Mouse (Mus musculus): ENCODE measurements around the gene Gemin8.
A peak's percentile ranks its signal among the peaks of the same experiment; 100 is the strongest.

Gemin8 gene

DNA sequence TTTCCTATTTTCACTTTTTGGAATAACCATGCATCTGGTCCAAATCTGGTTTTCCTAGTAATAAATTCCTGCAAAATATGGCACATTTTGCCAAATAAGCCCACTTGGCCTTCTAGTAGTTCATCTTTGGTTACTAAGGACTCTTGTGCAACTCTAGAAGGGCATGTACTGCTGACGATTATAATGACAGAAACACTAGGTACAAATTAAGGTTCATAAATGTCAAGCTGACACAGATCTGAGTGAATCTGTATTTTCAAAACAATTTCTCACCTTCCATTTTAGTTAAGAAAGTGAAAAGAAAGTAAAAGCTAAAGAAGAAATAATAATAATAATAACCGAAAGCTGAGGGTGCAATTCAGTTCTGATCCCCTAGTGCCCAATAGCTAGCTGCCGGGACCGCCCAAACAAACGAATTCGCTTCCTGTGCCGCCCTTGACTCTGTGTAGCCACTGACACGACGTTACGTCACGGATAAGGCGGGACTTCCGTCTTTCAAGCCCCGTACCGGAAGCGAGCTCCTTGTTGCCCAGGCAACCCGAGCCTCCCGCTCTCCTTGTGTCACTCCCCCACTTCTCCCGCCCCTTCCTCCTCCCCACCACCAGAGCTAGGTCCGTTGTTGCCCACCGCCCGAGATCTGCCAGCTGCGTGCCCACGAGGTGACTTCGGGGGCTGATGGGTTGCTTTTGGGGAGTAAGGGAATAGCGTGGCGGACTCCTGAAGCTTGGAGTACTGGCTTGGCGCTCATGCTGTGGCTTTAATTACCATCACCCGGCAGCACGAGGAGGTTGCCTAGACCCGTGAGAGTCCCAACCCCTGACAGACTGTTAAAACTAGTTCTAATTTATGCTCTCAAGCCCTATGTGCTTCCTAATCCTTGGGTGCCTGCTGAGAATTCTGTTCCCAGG is at the start of gene Gemin8:
Gene Gemin8 (plus strand): TSS at position 563 of the 908 bp plus-strand sequence.
- peak; percentile 89 for DNase-seq (ENCODE audit: low spot score)

DNA sequence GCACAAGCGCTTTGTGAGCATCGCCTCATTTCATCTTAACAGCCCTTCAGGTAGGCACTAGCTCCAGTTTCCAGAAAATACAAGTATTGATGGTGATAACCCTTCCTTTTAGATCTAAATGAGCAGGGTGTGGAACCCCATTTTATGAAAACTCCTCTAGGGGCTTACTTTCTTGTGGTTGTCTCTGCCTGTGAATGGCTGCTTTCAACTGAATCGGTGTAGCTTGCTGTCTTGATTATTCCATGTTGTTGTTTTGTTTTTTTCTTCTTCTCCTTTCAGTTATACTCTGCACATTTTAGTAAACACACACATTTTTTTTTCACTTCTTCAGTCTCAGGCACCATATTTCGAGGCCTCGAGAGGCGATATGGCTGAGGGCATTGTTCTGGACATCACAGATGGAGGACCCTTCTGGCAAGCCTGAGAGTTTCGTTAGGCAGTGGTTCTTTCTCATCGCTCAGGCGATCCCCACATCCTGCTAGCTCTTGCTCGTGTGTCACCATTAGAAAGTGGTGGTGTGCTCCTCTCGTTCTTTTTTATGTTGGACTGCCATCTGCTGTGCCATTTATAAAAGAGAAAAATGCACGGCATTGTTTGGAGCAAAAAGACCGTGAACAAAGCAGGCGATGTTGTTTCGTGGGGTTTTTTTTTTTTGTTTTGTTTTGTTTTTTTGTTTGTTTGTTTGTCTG is 23.0 kb upstream of the Gemin8 start:
- DNase-seq (ENCODE audit: low spot score) = no peak

DNA sequence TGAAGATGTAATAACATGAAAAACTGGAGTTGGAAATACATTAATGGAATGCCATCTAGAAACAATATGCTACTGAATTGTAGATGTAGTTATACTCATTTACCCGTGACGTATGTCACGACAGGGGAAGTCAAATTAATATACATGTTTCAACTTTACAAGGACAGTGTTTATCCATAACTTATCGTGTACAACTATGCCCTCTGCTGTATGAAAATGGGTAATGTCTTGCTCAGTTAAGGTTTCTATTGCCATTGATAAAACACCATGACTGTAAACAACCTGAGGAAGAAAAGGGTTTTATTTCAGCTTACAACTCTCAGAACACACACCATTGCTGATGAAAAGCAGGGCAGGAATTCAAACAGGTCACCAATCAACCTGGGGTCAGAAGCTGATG is 7.5 kb upstream of the Gemin8 start:
- DNase-seq (ENCODE audit: low spot score) = no peak

DNA sequence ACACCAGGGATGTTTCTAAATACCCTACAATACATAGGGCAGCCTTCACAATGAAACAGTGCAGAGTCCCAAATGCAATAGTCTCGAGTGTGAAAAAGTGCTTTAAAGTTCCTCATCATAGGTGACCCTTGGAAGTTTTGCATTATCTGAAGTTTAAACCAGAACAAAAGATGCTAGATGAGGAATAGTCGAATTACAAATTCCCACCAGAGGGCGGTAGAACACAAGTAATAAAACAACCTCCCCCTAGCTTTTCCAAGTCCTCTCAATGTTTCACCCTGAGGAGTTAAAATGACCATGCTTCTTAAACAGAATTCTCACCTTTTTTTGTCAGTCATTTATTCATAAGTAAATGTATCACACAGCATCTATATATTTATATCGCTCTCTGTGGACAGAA is 2.9 kb upstream of the Gemin8 start:
- DNase-seq (ENCODE audit: low spot score) = no peak

DNA sequence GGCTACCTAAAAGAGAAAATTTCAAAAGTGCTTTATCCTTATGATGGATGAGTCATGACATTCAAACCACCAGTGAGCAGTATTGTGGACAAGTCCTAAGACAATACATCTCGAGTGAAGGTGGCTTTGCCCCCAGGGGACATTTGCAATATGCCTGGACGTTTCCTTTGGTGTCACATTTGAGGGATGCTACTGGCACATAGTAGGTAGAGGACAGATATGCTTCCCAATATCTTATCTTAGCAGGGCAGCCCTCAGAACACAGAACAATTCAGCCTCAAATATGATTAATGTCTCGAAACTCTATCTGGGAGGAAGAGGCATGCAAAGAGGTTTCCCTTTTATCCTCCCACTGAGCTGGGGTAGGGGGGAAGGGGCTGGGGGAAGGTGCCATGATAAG is 2.3 kb upstream of the Gemin8 start:
- no peak for DNase-seq (ENCODE audit: low spot score)

DNA sequence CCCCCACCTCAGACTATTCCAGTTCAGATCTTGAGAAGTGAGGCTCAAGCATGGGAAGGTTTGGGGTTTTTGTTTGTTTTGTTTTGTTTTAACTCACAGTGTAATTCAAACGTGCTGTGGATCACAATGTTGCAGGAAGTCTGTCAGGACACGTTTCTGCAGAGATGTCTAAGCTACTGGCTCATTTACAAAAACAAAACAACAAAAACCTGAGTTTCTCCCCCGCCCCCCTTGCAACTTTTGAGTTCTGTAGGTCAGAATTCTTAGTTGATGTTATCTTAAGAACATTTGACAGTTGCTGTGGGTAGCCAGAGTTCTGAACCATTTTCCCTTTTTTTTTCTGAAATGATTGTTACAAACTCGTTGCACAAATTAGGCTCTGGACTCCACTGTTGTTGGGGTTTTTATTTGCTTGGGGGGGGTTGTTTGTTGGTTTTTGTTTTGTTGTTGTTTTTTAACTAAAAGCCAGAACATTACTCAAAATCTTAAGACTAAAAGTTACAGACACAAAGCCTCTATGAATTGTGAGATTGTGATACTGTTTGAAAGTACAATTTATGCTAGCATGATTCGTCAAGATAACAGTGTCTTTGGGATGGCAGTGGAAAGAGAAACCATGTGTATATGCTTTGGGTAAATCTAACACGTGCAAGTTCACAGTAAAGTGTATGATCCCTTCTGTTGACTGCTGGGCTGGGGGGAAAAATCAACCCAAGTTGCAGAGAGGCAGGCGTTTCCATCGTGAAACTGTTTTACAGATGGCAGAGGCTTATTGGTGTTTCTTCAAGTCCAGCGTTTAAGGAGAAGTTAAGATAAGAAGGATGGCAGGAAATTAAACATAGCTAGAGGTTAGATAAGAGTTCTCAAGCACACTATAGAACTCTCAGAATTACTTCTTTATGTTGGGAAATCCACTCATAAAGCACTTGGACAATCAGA is 815 bp downstream of the Gemin8 start:
- DNase-seq (ENCODE audit: low spot score) = no peak

DNA sequence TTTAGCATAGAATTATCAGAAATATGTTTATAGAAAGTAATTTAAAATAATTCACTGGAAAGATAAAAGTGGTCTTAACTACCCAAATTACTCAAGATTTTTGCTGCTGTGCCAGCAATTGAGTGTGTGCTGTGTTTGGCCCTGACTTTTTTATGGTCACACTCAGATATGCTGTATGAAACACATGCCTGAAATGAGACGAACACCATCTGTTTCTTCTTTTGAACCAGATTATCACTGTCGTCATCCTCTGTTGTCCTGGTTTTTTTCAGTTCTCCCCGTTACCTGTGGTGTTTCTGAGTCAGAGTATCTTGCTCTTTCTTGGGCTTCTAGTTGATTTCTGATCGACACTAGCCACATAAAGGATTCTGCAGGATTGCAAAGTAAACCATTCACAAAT is 1.8 kb downstream of the Gemin8 start:
- DNase-seq (ENCODE audit: low spot score) = no peak

DNA sequence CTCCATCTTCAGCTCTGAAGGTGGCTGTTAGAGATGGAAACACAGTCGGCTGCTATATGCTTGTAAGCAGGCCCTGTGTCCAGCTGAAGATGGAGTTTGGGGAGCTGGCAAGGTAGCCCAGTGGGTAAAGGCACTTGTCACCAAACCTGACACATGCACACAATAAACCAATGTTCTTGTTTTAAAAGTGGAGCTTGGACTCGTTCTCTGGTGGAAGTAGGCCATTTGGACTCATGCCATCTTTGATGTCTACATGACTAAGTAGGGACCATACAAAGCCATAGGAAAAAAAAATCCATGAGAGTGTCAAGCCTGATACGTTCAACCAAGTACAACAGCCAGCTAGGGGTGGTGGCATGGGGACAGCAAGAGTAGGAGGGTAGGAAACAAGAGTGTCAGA is 2.4 kb downstream of the Gemin8 start:
- no peak for DNase-seq (ENCODE audit: low spot score)

DNA sequence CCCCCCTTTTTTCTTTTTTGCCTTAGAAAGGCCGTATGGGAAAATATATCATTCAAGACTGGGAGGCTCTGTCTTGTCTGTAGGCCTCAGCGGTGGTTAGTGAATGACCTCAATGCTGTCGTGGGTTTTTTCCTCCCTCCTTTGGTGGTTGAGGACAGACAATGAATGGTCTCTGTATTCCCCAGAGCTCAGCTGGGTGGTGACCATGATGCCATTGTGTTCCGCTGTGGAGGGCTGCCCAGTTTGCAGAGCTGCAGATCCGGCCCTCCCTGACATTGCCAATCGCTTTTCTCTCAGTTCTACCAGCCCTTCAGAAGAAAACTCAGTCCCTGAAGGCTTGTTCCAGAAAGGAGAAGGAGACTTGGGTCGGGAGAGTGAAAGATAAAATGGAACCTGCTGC is 3.5 kb downstream of the Gemin8 start:
- no peak for DNase-seq (ENCODE audit: low spot score)

DNA sequence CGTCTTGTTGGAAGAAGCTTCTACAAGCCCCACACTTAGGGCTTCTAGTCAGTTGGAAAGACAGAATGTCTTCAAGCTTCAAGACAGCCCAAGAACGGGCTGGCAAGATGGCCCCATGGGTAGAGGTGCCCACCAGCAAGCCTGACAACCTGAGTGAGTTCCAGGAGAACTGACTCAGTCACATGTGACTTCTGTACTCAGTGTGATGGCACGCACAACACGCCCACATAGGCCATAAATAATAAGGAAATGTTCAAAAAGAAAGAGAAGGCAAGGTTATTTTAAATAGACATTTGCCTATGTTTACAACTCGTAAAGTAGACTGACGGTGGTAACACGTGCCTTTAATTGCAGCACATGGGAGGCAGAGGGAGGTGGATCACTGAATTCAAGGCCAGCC is 7.7 kb downstream of the Gemin8 start:
- no peak for DNase-seq (ENCODE audit: low spot score)

DNA sequence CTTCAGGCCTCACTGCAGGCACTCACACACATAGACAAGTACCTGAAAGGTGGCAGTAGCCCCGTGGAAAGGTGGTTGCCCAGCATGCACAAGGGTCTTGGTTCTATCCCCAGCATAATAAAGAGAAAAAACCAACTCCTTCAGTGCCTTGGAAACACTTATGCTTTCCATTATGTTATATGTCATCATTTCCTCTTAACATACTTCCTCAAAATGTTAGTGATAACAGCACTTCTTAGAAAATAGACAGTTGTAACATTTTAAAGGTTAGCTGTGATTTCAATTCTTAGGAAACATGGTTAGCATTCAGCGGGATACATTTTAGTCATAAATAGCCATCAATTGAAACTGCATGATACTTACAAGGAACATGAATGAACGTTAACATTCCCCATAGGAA is 12.8 kb downstream of the Gemin8 start:
- no peak for DNase-seq (ENCODE audit: low spot score)

DNA sequence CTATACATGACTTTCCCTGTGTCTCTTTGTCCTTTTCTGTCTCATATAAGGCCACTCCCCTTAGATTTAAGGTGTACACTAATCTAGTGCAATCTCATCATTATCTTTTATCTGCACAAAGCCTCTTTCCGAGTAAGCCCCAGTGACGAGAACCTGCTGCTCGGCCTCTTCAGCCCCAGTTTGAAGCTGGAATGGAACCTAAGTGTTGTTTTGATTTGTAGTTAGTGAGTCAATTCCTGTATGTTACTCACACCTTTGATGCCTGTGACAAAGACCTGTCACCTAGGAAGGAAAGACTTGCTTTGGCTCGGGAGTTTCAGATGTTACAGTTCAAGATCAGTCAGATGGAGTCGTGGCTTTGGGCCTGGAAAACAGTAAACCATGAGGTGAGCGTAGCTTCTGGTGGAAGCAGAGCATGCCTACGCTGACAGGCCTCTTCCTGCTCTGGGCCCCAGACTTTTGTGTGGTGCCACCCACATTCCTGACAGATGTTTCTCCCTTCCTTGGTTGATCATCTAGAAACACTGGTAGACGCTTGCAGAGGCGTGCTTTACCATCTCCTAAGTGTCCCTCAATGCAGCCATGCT is 15.2 kb downstream of the Gemin8 start:
- DNase-seq (ENCODE audit: low spot score) = no peak

DNA sequence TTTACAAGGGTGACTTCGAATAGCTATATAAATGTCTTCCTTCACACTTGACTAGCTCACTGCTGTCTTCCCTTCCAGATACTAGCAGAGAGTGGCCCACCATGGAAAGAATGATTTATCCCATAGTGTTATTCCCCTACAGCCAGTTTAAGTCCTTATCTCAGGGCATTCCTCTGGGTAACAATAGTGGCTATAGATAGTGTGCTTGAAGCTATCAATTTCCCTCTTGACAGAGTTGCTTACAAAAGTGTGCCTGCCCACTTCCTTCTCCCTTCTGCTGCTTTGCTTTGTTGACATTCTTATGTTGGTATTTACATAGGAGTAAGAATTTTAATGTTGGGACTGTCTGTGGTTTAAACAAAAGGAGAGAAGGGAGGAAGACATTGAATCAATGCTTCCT is 17.5 kb downstream of the Gemin8 start:
- no peak for DNase-seq (ENCODE audit: low spot score)

DNA sequence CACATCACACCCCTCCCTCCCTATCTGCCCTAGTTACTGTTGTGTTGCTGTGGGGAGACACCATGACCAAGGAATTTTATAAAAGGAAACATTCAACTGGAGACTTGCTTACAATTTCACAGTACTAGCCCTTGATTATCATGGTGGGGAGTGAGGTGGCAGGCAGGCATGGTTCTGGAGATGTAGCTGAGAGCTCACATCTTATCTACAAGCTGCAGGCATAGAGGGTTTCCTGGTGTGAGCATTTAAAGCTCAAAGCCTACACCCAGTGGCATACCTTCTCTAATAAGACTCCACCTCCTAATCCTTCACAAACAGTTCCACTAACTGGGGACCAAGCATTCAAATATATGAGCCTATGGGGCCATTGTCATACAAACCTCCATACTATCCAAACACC is 26.1 kb downstream of the Gemin8 start:
- no peak for DNase-seq (ENCODE audit: low spot score)

DNA sequence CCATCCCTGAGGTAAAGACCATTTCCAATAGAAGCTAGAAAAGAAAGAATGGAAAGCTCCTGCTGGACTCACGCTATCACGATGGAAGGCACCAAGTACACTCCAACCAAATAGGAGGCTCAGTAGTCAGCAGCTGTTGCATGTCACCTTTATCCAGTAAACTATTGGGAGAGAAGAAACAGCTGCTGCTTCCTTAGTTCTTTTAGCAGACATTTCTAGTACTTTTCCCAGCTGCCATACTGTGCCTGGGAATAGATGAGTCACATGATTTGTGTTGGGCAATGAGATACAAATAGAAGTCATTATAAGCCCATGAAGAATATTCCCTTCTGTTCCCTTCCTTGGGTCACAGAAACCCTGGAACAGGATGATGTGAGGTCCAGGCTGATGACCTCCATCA is 28.0 kb downstream of the Gemin8 start:
- no peak for DNase-seq (ENCODE audit: low spot score)

DNA sequence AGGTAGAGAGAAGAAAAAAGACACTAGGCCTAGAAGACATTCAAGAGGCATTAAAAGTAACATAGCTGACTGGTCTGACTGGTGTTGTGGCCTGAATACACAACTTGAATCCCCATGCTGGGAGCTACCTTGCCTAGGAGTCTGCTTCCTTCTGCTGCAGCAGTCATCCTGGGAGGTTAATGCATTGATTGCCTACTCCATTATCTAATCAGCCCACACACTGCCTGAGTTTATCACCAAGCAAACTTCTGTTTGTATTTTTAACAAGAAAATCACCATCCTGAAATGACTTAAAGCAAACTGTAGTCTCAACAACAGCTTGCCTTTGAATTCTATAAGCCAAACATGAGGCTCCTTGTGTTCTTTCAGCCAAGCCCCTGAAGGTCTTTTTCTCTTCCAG is 29.6 kb downstream of the Gemin8 start:
- no peak for DNase-seq (ENCODE audit: low spot score)

DNA sequence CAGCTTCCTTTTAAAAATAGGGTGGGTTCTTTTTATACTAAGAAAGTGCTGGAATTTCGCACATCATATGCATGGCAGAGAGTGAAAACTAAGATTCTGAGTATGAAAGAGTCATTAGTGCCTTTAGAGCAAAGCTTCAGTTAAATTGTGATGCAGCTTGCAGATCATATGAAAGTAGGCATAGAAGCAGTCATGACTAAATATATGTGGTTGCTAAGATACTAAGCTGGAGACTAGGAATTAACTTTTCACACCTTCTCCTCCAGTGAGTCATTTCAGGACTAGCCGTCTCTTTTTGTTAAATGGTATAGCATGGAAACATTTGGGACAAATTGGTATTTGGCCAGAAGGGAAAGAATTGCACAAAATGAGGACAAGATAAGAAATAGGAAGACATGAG is 44.3 kb downstream of the Gemin8 start:
- no peak for DNase-seq (ENCODE audit: low spot score)

DNA sequence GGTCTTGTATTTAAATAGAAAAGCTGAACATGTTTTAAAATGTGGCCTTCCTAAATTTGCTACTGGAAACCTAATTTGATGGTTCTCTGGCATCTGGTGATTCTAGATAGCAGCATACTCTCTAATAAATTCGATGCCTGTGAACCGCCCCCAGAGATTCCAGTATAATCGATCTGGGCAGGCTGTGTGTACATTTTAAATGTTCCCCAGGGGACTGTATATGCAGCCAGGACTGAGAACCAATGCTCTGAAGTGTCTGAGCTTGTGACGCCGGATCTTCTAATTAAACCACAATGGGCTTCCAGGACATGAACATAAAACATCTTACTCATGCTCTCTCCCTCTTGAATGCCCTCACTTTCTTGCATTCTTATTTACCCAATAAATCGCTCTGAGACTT is 46.0 kb downstream of the Gemin8 start:
- DNase-seq (ENCODE audit: low spot score) = no peak

DNA sequence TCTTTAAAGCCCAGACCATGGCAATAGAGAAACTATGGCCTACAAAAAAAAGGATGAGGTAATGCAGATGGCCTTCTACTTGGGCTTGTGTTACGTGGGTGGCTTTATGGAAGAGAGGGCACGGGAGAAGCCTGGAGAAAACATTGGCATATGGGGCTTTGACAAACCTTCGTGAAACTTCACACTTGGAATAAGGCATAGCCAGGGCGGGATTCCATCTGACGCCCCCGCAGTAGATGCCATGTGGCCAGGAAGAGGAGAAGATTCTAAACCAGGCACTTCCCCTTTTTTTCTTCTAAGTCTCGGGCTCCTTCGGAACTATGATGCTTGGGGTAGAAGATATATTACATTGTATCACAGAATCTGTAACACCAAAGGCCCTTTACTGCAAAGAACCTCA is 46.5 kb downstream of the Gemin8 start:
- DNase-seq (ENCODE audit: low spot score) = no peak

DNA sequence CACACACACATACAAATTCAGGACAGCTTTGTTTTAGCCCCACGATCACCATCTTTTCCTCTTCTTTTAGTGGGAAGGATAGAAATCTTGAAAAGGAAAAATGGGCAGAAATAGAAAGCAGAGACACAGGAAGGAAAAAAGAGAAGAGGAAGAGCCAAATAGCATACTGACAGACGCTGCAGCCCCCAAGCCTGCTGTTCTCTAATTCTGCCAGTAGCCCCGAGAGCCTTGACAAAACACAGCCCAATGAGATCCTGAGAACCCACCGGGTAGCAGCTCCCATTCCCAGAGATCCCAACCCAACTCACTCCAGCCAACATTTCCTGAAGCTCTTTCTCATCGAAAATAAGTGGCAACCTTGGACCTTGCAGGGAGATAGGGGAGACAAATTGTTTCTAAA is 49.1 kb downstream of the Gemin8 start:
- no peak for DNase-seq (ENCODE audit: low spot score)

DNA sequence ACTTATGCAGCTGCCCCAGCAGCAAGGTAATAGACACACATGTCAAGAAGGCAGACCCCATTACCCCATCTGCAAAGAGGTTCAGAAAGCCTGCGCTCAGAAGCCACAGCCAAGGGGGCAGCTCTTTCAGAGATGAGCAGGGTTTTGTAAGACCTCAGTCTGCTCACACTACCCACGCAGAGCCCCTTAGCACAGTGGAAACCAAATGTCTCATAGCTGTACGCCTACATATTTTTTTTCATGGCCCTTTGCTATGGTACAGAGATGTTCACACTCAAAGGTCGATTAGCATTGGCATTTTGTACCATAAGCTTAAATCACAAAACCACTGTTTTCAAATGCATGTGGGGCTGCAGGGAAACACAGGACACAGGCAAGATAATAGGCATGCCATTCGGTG is 56.6 kb downstream of the Gemin8 start:
- no peak for DNase-seq (ENCODE audit: low spot score)

DNA sequence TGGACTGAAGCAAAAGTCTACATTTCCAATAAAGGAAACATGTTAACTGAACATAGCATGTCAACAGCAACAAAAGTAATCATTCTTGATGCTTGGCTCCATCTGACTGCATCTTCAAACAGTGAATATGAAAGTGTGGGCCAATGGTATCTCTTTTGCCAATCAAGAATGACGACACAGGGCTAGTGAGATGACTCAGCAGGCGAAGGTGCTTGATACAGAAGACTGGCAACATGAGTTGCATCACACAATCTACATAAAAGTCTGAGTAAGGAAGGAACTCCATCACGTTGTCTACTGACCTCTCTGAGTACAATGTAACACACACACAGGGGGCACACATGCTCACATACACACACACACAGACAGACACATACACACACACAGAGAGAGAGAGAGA is 59.5 kb downstream of the Gemin8 start:
- DNase-seq (ENCODE audit: low spot score) = no peak
